Mouse (Mus musculus): ENCODE data around the gene Dstn. TPM values are rescaled to one million over a fixed set of nuclear protein-coding genes. Genes with fewer than 3 reads are reported as not detected.

The Dstn gene
- total and polyA plus RNA-seq, 3 experiments: 78.1 to 80.0 TPM; not detected in 1

- H3K4me1 ChIP-seq (ENCODE audit: control insufficient read depth in 1 of 2, insufficient read depth in 2 of 2, low read length in 2 of 2): peaks cover 3 to 16% of the 10 kb centered on the region in 2 experiments; a peak in 2 of 4 replicates
Observed at GRCm38 (mm10) chr2:143982152-143982551, 67.0 kb downstream of the Dstn start.

DNA sequence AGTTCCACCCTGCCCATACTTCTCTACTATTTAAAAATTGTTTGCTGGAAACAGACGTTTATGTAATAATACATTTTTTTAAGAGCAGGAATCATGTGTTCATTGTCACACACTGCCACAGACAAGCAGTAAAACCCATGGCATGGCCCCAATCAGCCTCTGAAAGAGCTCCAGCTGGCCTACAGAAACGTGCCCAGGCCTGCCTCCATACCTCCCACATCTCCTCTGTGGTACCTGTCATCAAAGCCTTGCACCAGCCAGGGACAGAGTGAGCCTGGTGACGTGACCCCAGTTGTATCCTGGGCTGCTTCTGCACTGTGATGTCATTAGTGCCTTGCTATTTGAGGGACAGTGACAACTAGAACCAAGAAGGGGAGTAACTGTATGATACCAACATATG lies 67.8 kb downstream of the Dstn start:
- Histone ChIP-seq H3K9ac (ENCODE audit: control insufficient read depth, low read depth, low read length, poor library complexity, severe bottlenecking) (no peak overlapping the region), H3K36me3 (ENCODE audit: control insufficient read depth in 1 of 2, insufficient read depth in 2 of 2, low read length in 2 of 2) (peaks cover 9 to 12% of the 10 kb centered on the region in 2 experiments), H3K27me3 (ENCODE audit: control insufficient read depth in 1 of 2, insufficient read depth in 2 of 2, low read length in 2 of 2) (no peaks in the 10 kb centered on the region), H3K27ac (ENCODE audit: control insufficient read depth, low read depth, low read length) (no peak overlapping the region), H3K4me1 (ENCODE audit: control insufficient read depth in 1 of 2, insufficient read depth in 2 of 2, low read length in 2 of 2) (peaks cover 3 to 16% of the 10 kb centered on the region in 2 experiments; a peak in 2 of 4 replicates), H3K9me3 (replicated peaks; ENCODE audit: insufficient read depth, low read length) (no peaks in the 10 kb centered on the region), H3K79me2 (ENCODE audit: control insufficient read depth, insufficient read depth, low read length, poor library complexity) (peaks cover 1% of the 10 kb centered on the region; the same call in 1 of the 2 replicates), H3K4me3 (ENCODE audit: control insufficient read depth in 1 of 2, insufficient read depth in 1 of 2, low read depth in 2 of 2, low read length in 2 of 2) (no peak overlapping the region)
- no peak for DNase-seq (ENCODE audit: low read depth, low spot score)
- TF ChIP-seq BHLHE40 (IDR thresholded peaks at IDR 0.05; ENCODE audit: borderline replicate concordance, low read depth, low read length) (no peak), MAX (IDR thresholded peaks at IDR 0.05; ENCODE audit: low read length) (no peak), MYB (IDR thresholded peaks at IDR 0.05; ENCODE audit: low read depth, low read length) (no peak), MAZ (IDR thresholded peaks at IDR 0.05; ENCODE audit: low read depth, low read length) (no peak), MEF2A (IDR thresholded peaks at IDR 0.05; ENCODE audit: extremely low read depth, insufficient replicate concordance, low read depth, low read length, poor library complexity, severe bottlenecking) (no peak), EP300 (IDR thresholded peaks at IDR 0.05; ENCODE audit: low read depth in 1 of 2, low read length in 2 of 2) (no peak), KAT2A (conservative IDR thresholded peaks at IDR 0.05; ENCODE audit: low read depth, low read length) (no peak), USF1 (IDR thresholded peaks at IDR 0.05; ENCODE audit: low read depth, low read length) (no peak), SMC3 (IDR thresholded peaks at IDR 0.05; ENCODE audit: low read depth, low read length) (no peak), TCF12 (IDR thresholded peaks at IDR 0.05; ENCODE audit: low read depth, low read length) (no peak), JUND (IDR thresholded peaks at IDR 0.05; ENCODE audit: low read depth, low read length) (no peak), NRF1 (IDR thresholded peaks at IDR 0.05; ENCODE audit: insufficient read depth, low read depth, low read length, poor library complexity, severe bottlenecking) (no peak), ZNF384 (IDR thresholded peaks at IDR 0.05; ENCODE audit: low read depth, low read length) (no peak), CHD1 (IDR thresholded peaks at IDR 0.05; ENCODE audit: low read depth, low read length) (no peak), POLR2A (IDR thresholded peaks at IDR 0.05; ENCODE audit: control insufficient read depth in 1 of 2, insufficient read depth in 1 of 2, low read depth in 1 of 2, low read length in 2 of 2, poor library complexity in 1 of 2) (no peak), UBTF (IDR thresholded peaks at IDR 0.05; ENCODE audit: borderline replicate concordance, insufficient read depth, low read depth, low read length) (no peak)

More at GRCm38 (mm10) chr2:143982152-143982551, 67.0 kb downstream of the Dstn start:
- no peaks in the 10 kb centered on the region for H3K27me3 ChIP-seq (ENCODE audit: control insufficient read depth in 1 of 2, insufficient read depth in 2 of 2, low read length in 2 of 2)
- H3K36me3 ChIP-seq (ENCODE audit: control insufficient read depth in 1 of 2, insufficient read depth in 2 of 2, low read length in 2 of 2): peaks cover 9 to 12% of the 10 kb centered on the region in 2 experiments
- H3K9me3 ChIP-seq (replicated peaks; ENCODE audit: insufficient read depth, low read length): no peaks in the 10 kb centered on the region
- no peak overlapping the region for H3K4me3 ChIP-seq (ENCODE audit: control insufficient read depth in 1 of 2, insufficient read depth in 1 of 2, low read depth in 2 of 2, low read length in 2 of 2)
- H3K27ac ChIP-seq (ENCODE audit: control insufficient read depth, low read depth, low read length): no peak overlapping the region
- no peak for DNase-seq (ENCODE audit: low read depth, low spot score)
- TF ChIP-seq POLR2AphosphoS5 (IDR thresholded peaks at IDR 0.05; ENCODE audit: borderline replicate concordance, low read depth, low read length) (no peak), ZNF384 (IDR thresholded peaks at IDR 0.05; ENCODE audit: low read depth, low read length) (no peak), RAD21 (IDR thresholded peaks at IDR 0.05; ENCODE audit: low read depth, low read length) (no peak), ZC3H11A (IDR thresholded peaks at IDR 0.05; ENCODE audit: low read depth, low read length) (no peak), USF2 (IDR thresholded peaks at IDR 0.05; ENCODE audit: borderline replicate concordance in 1 of 2, insufficient read depth in 1 of 2, low read depth in 1 of 2, low read length in 2 of 2) (no peak), GABPA (IDR thresholded peaks at IDR 0.05; ENCODE audit: low read depth, low read length) (no peak), MAFK (IDR thresholded peaks at IDR 0.05; ENCODE audit: borderline replicate concordance, low read depth, low read length) (no peak), NRF1 (IDR thresholded peaks at IDR 0.05; ENCODE audit: insufficient read depth, low read depth, low read length, poor library complexity, severe bottlenecking) (no peak), CTCF (IDR thresholded peaks at IDR 0.05 in 2 of 3, conservative IDR thresholded peaks at IDR 0.05 in 1 of 3; ENCODE audit: control insufficient read depth in 1 of 3, insufficient read depth in 1 of 3, low read depth in 2 of 3, low read length in 3 of 3, poor library complexity in 1 of 3, severe bottlenecking in 1 of 3) (no peak), MEF2A (IDR thresholded peaks at IDR 0.05; ENCODE audit: extremely low read depth, insufficient replicate concordance, low read depth, low read length, poor library complexity, severe bottlenecking) (no peak)
- no peak overlapping the region for H3K9ac ChIP-seq (ENCODE audit: control insufficient read depth, low read depth, low read length, poor library complexity, severe bottlenecking)
- H3K79me2 ChIP-seq (ENCODE audit: control insufficient read depth, insufficient read depth, low read length, poor library complexity): peaks cover 1% of the 10 kb centered on the region; the same call in 1 of the 2 replicates

Data from MEL (cell line).